Mouse (Mus musculus) forebrain, embryonic 10.5 days (tissue): ENCODE measurements at regions not wholly inside any gene's neighbourhood (a gene's known extent, or its start where the extent isn't known, plus 50 kb on each side); places are given as distances from the start of the nearest gene placed in this dataset.

Experiments
- DNase-seq: peaks from one replicate; pipeline ENCODE4 v3.0.0-alpha.2; 2017; ENCODE audit warnings: low spot score; ENCODE audit errors: extremely low spot score
- H3K27ac ChIP-seq: fragments of 300-500 bp; sonication (generic); 2 replicates; pipeline ENCODE4 v1.5.1; 2016; ENCODE audit warnings: mild to moderate bottlenecking
- H3K27me3 ChIP-seq: fragments of 300-500 bp; sonication (generic); 2 replicates; pipeline ENCODE4 v1.6.1; 2016; ENCODE audit warnings: mild to moderate bottlenecking; ENCODE audit not compliant: poor library complexity, severe bottlenecking
- H3K36me3 ChIP-seq: fragments of 300-500 bp; sonication (generic); replicated peaks from 2 replicates; pipeline ENCODE4 v1.6.1; 2016; ENCODE audit warnings: mild to moderate bottlenecking, moderate library complexity
- H3K4me1 ChIP-seq: fragments of 300-500 bp; sonication (generic); 2 replicates; pipeline ENCODE4 v1.6.1; 2016
- H3K4me3 ChIP-seq: fragments of 300-500 bp; sonication (generic); 2 replicates; pipeline ENCODE4 v1.5.1; 2016; ENCODE audit warnings: mild to moderate bottlenecking, moderate library complexity
- H3K9me3 ChIP-seq: fragments of 300-500 bp; sonication (generic); 2 replicates; pipeline ENCODE4 v1.6.1; 2016; ENCODE audit warnings: mild to moderate bottlenecking, moderate library complexity
- WGBS: fragments of 180-500 bp; shearing (Covaris S2); methylation state at CpG from one replicate; pipeline ENCODE4 v1.1.7; 2016; 5-methylcytosine and 5-hydroxymethylcytosine counted together

- Histone ChIP-seq H3K4me3 (peak overlapping the region; percentile 32; the same call in 1 of the 2 replicates), H3K27ac (peak overlapping the region; percentile 85), H3K36me3 (no peaks in the 10 kb centered on the region), H3K27me3 (peaks cover 58% of the 10 kb centered on the region), H3K4me1 (peaks cover 24% of the 10 kb centered on the region), H3K9me3 (no peaks in the 10 kb centered on the region)
- peak; percentile 51 for DNase-seq
- 13% methylated on average over 7 of the region's 7 CpGs for WGBS
Observed at GRCm38 (mm10) chr8:126698601-126699388, 105.0 kb upstream of the Irf2bp2 start.

GRCm38 (mm10) chr8:126696346-126697010, 102.7 kb upstream of the Irf2bp2 start:
- H3K27ac ChIP-seq: no peak overlapping the region
- 71% methylated on average over 7 of the region's 7 CpGs for WGBS
- no peak for DNase-seq
- peaks cover 24% of the 10 kb centered on the region for H3K4me1 ChIP-seq
- H3K4me3 ChIP-seq: no peak overlapping the region
- H3K9me3 ChIP-seq: no peaks in the 10 kb centered on the region
- no peaks in the 10 kb centered on the region for H3K36me3 ChIP-seq
- H3K27me3 ChIP-seq: peaks cover 42% of the 10 kb centered on the region

- WGBS: 87% methylated on average over 7 of the region's 7 CpGs
Observed at GRCm38 (mm10) chr8:126694370-126694769, 100.6 kb upstream of the Irf2bp2 start.

GRCm38 (mm10) chr8:126693642-126694041, 99.9 kb upstream of the Irf2bp2 start:
- Histone ChIP-seq H3K36me3 (no peaks in the 10 kb centered on the region), H3K4me1 (peaks cover 12% of the 10 kb centered on the region), H3K27ac (no peak overlapping the region), H3K9me3 (no peaks in the 10 kb centered on the region), H3K27me3 (peaks cover 27% of the 10 kb centered on the region), H3K4me3 (no peak overlapping the region)
- no peak for DNase-seq
- 73% methylated on average over 1 of the region's 1 CpGs for WGBS

More at GRCm38 (mm10) chr8:126694370-126694769, 100.6 kb upstream of the Irf2bp2 start:
- no peak overlapping the region for H3K27ac ChIP-seq
- H3K4me1 ChIP-seq: peaks cover 19% of the 10 kb centered on the region
- DNase-seq: no peak
- H3K36me3 ChIP-seq: no peaks in the 10 kb centered on the region
- peaks cover 27% of the 10 kb centered on the region for H3K27me3 ChIP-seq
- H3K9me3 ChIP-seq: no peaks in the 10 kb centered on the region
- H3K4me3 ChIP-seq: no peak overlapping the region

- Histone ChIP-seq H3K36me3 (no peaks in the 10 kb centered on the region), H3K4me3 (no peak overlapping the region), H3K4me1 (peaks cover 6% of the 10 kb centered on the region), H3K9me3 (no peaks in the 10 kb centered on the region), H3K27ac (no peak overlapping the region), H3K27me3 (peaks cover 25% of the 10 kb centered on the region)
- 93% methylated on average over 3 of the region's 3 CpGs for WGBS
- no peak for DNase-seq
Observed at GRCm38 (mm10) chr8:126692711-126693110, 98.9 kb upstream of the Irf2bp2 start.

- Histone ChIP-seq H3K27ac (no peak overlapping the region), H3K4me3 (no peak overlapping the region), H3K9me3 (no peaks in the 10 kb centered on the region), H3K27me3 (peaks cover 20% of the 10 kb centered on the region), H3K4me1 (peaks cover 6% of the 10 kb centered on the region; the same call in 1 of the 2 replicates), H3K36me3 (no peaks in the 10 kb centered on the region)
- 81% methylated on average over 3 of the region's 3 CpGs for WGBS
- DNase-seq: no peak
Observed at GRCm38 (mm10) chr8:126692263-126692662, 98.5 kb upstream of the Irf2bp2 start.

- H3K27me3 ChIP-seq: no peaks in the 10 kb centered on the region
- no peak overlapping the region for H3K27ac ChIP-seq
- WGBS: 80% methylated on average over 5 of the region's 5 CpGs
Observed at GRCm38 (mm10) chr8:126688450-126688849, 94.7 kb upstream of the Irf2bp2 start.

GRCm38 (mm10) chr8:126688014-126688413, 94.2 kb upstream of the Irf2bp2 start:
- Histone ChIP-seq H3K27ac (no peak overlapping the region), H3K4me1 (no peaks in the 10 kb centered on the region), H3K27me3 (no peaks in the 10 kb centered on the region), H3K36me3 (no peaks in the 10 kb centered on the region), H3K4me3 (no peak overlapping the region), H3K9me3 (no peaks in the 10 kb centered on the region)
- WGBS: 90% methylated on average over 6 of the region's 6 CpGs
- DNase-seq: no peak

More at GRCm38 (mm10) chr8:126688450-126688849, 94.7 kb upstream of the Irf2bp2 start:
- H3K4me3 ChIP-seq: no peak overlapping the region
- no peaks in the 10 kb centered on the region for H3K9me3 ChIP-seq
- H3K36me3 ChIP-seq: no peaks in the 10 kb centered on the region
- no peaks in the 10 kb centered on the region for H3K4me1 ChIP-seq
- no peak for DNase-seq

GRCm38 (mm10) chr8:126686827-126687226, 93.0 kb upstream of the Irf2bp2 start:
- H3K27ac ChIP-seq: no peak overlapping the region
- H3K4me1 ChIP-seq: peaks cover 10% of the 10 kb centered on the region
- no peaks in the 10 kb centered on the region for H3K27me3 ChIP-seq
- H3K4me3 ChIP-seq: no peak overlapping the region
- no peak for DNase-seq
- H3K36me3 ChIP-seq: no peaks in the 10 kb centered on the region
- WGBS: 94% methylated on average over 4 of the region's 4 CpGs
- H3K9me3 ChIP-seq: 0 out of 2 replicates have a peak, but pooled peaks cover under 1% of the 10 kb centered on the region

GRCm38 (mm10) chr8:126685365-126685764, 91.6 kb upstream of the Irf2bp2 start:
- Histone ChIP-seq H3K36me3 (no peaks in the 10 kb centered on the region), H3K27ac (no peak overlapping the region), H3K4me3 (no peak overlapping the region), H3K9me3 (peaks cover 4% of the 10 kb centered on the region; the same call in 1 of the 2 replicates), H3K27me3 (no peaks in the 10 kb centered on the region), H3K4me1 (peaks cover 12% of the 10 kb centered on the region)
- 80% methylated on average over 6 of the region's 6 CpGs for WGBS
- no peak for DNase-seq

GRCm38 (mm10) chr8:126683950-126684349, 90.2 kb upstream of the Irf2bp2 start:
- Histone ChIP-seq H3K27ac (no peak overlapping the region), H3K9me3 (peaks cover 4% of the 10 kb centered on the region; the same call in 1 of the 2 replicates), H3K27me3 (no peaks in the 10 kb centered on the region), H3K4me3 (no peak overlapping the region), H3K4me1 (peaks cover 12% of the 10 kb centered on the region), H3K36me3 (no peaks in the 10 kb centered on the region)
- 93% methylated on average over 4 of the region's 4 CpGs for WGBS
- no peak for DNase-seq

GRCm38 (mm10) chr8:126683555-126683947, 89.8 kb upstream of the Irf2bp2 start:
- WGBS: 93% methylated on average over 2 of the region's 2 CpGs
- H3K27ac ChIP-seq: no peak overlapping the region
- no peak overlapping the region for H3K4me3 ChIP-seq
- peaks cover 4% of the 10 kb centered on the region; the same call in 1 of the 2 replicates for H3K9me3 ChIP-seq
- no peaks in the 10 kb centered on the region for H3K27me3 ChIP-seq
- peaks cover 16% of the 10 kb centered on the region for H3K4me1 ChIP-seq
- H3K36me3 ChIP-seq: no peaks in the 10 kb centered on the region
- DNase-seq: no peak
